Mouse (Mus musculus) bone marrow macrophage, adult 2 months (primary cell): ENCODE measurements around the gene Ppp1r27.

ENCODE experiments used
- CTCF ChIP-seq: IDR thresholded peaks from 2 replicates; pipeline ENCODE4 v1.5.1; 2012; ENCODE audit warnings: low read depth, mild to moderate bottlenecking, low read length, moderate library complexity
- POLR2A ChIP-seq: IDR thresholded peaks from 2 replicates; pipeline ENCODE4 v1.6.1; 2012; ENCODE audit warnings: mild to moderate bottlenecking, low read depth, low read length, borderline replicate concordance

DNA sequence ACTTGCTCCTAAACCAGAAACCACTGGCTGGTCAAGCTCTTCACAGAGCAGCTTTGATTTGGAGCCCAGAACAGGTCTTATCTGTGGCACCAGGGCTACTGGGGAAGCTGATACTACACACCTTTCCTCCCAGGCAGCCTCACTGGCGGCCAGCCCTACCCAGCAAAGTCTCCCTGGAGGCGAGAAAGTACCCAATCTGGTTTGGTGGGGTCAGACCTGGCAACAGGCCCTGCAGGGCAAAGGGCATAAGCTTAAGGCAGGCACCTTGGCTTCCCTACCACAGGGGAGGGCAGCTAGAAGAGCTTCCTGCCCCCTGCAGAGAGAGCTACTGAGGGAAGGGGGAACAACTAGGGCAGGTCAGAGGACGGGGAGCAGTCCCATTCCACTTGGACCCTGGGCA lies 50.6 kb downstream of the Ppp1r27 start:
- no peak for TF ChIP-seq POLR2A
- TF ChIP-seq CTCF, result no peak
